Mouse (Mus musculus): Measurements from ENCODE around the gene Ddx1.

Ddx1 gene

DNA sequence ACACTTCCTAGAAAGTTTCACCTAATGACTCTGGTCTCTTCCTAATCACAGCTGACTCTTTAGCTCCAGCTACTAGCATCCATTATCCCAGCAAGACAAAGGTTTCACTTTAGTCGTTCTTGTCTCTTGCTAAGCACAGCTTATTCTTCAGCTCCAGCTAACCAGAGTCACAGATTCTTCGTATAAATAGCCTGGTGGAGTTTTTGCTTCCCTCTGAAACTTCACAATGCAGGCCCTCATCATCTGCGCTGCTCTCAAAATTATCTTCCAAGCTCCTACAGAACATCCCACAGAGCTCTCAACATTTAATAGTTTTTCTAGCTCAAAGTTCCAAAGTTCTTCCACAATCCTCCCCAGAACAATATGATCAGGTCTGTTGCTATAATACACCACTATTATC, 43.3 kb downstream of the Ddx1 start:
- DNase-seq (ENCODE audit: low read depth, low spot score) = no peak

GRCm38 (mm10) chr12:13202322-13202721, 46.7 kb downstream of the Ddx1 start:
- no peak for DNase-seq (ENCODE audit: low read depth, low spot score)

DNA sequence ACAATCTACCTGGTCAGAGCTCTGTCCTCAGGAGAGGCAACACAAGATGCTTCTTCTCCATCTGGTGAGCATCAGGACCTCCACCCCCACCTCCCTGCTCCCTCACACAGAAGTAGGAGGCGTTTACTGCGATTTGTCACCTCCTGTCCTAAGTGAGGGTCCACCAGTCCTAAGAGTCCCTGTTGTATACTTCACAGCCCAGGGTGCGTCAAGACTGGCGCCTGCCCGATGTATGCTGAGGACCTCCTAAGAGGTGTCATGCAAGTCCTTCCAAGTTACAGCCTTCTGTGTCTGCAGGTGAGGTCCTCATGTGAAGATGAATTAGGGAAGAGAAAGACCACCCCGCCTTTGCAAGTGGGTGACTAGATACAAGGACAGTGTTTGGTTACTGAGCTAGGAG, 48.4 kb downstream of the Ddx1 start:
- no peak for DNase-seq (ENCODE audit: low read depth, low spot score)

DNA sequence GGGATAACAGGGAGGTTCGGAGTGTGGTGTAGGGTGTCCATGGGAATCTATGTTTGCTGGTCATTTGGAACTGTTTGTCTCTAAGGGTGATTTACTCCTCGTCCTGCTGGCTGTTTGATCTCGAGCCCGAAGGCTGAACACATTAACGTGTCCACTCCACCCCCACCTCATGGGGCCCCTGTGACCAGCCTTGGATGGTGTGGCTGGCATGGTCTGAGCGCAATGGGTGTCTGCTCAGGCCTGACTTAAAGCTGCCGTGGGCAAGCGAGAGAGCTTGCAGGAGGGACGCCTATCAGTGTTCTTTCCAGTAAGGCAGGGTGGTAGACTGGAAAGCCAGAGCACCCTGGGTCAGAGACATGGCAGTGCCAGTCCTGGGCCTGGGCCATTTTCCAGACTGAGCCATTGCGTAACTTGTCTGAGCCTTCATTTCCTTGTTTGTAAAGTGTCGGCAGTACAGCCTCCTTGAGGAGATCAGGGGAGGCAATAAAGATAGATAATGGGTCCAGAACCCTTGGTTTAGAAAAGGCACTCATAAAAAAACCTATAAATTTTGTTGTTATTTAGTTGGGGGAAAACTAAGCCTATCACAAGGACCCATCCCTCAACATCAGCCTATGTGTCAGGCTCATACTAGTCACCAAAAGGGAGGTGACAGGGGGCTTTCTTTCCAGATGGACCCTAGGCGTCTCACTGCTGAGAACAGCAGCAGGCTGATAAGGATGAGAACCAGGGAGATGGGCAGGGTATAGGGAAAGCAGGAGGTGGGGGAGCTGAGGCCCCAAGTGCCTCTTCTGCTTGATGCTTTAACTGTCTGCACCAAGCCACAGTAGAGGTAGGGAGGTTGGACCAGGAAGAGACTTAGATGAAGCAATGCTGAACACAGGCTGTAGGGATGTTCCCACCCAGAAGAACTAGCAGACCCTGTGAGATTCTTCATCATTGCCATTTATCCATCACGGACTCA, 49.4 kb downstream of the Ddx1 start:
- no peak for DNase-seq (ENCODE audit: low read depth, low spot score)

GRCm38 (mm10) chr12:13198157-13198556, 50.9 kb downstream of the Ddx1 start:
- no peak for DNase-seq (ENCODE audit: low read depth, low spot score)

GRCm38 (mm10) chr12:13196146-13196545, 52.9 kb downstream of the Ddx1 start:
- DNase-seq (ENCODE audit: low read depth, low spot score) = no peak

GRCm38 (mm10) chr12:13195506-13195905, 53.5 kb downstream of the Ddx1 start:
- no peak for DNase-seq (ENCODE audit: low read depth, low spot score)

DNA sequence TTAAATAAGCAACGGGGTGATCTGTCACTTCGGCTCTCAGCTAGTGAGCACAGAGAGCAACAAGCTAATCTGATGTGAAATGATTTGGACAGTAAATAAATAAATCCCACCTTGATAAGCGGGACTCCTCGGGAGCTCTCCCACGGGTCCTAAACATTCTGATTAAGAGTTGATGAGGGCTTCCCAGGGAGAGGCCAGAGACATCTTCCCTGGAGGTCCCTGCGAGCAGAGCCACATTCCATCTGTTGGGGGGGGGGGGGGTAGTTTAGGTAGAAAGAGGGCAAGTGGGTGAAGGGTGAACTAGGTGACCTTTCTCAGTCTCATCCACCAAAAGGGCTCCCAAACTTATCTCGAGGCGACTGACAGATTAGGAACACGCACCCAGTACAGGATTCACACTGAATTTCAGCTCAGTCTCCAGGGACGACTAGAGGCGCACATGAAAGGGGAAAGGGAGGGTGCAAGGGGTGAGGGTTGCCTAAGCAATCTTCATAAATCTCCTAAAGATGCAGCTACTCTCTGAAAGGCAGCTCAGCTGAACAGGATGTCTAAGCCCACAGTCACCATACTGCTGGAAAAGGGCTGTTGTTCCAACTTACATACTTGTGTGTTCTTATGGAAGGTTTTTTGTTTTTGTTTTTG, 60.8 kb downstream of the Ddx1 start:
- DNase-seq (ENCODE audit: low read depth, low spot score) = peak; percentile 14

- no peak for DNase-seq (ENCODE audit: low read depth, low spot score)
Measured at GRCm38 (mm10) chr12:13186209-13186608, 62.8 kb downstream of the Ddx1 start.

GRCm38 (mm10) chr12:13184873-13185361, 64.1 kb downstream of the Ddx1 start:
- DNase-seq (ENCODE audit: low read depth, low spot score) = peak; percentile 23

- peak; percentile 76 for DNase-seq (ENCODE audit: low read depth, low spot score)
Measured at GRCm38 (mm10) chr12:13184136-13184535, 64.9 kb downstream of the Ddx1 start.

DNA sequence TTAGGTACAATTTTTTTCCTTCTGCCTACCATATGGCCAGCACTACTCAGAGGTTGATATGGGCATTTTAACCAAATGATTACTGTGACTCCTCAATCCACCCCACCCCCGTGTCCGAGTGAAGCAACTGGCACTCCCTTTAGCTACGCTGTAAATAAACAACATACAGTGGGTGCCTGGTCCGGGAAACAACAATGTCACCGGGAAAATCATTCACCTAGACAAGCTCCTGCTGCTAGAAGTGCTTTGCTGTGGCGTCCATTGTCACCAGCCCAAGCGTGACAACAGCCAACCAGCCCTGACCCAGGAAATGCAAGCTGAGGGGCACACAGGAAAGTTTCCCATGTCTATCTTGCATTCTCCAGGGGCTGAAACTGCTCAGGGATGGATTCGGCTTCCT, 66.8 kb downstream of the Ddx1 start:
- DNase-seq (ENCODE audit: low read depth, low spot score) = no peak

DNA sequence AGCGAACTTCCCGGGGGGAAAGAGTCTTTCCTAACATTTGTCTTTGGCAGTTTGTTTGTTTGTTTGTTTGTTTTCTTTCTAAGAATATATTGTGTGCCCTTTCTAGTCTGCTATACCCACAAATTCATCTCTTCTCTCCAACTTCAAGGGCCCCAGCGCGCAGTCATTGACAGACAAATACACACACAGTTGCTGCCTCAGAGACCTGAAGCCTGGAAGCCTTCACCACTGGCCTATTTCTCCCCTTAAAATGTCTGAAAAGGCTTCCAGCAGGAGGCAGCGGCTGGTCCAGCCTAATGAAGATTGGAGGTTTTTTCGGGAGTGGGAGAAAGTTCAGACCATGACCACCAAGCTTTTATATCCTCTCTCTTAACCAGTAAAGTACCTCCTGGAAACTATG, 67.3 kb downstream of the Ddx1 start:
- no peak for DNase-seq (ENCODE audit: low read depth, low spot score)

DNA sequence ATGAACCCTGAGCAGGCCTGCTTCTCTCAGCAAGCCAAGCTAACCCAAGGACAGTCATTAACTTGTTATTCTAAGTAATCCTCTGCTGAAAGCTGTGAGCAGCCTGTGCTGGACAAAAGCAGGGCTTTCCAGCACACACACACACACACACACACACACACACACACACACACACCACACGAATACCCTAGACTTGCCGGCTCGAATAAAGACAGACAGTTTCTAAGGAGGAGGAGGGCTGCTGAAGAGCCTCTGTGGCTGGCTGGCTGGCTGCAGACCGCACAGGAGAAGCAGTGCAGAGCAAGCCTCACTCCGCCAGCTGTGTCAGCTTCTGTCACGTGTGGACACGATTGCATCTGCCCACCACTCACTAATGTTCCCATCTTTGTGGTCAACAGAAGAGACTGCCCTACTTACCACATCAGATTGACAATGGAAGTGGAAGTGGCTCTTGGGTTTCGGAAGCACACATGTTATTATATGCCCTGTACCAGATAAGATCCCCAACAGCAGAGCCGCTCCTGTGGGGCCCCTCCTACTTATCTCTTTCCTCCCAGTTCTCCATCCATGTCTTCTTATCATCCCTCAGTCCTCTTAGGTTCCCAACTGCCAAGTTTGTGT, 68.2 kb downstream of the Ddx1 start:
- DNase-seq (ENCODE audit: low read depth, low spot score) = no peak

DNA sequence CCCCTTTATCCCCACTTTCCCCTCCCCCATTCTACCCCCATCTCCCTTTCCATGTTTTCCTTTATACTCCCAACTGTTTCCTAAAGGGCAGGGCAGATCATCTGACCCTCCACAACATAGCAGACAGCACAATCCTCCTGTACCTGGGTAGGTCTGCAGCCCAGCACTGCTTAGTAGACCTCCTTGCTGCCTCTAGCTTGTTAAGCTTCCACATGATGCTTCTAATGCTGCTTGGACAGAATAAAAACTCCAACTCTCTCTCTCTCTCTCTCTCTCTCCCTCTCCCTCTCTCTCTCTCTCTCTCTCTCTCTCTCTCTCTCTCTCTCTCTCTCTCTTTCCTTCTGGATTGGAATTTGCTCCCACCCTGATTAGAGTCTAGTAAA, 68.7 kb downstream of the Ddx1 start:
- no peak for DNase-seq (ENCODE audit: low read depth, low spot score)

DNA sequence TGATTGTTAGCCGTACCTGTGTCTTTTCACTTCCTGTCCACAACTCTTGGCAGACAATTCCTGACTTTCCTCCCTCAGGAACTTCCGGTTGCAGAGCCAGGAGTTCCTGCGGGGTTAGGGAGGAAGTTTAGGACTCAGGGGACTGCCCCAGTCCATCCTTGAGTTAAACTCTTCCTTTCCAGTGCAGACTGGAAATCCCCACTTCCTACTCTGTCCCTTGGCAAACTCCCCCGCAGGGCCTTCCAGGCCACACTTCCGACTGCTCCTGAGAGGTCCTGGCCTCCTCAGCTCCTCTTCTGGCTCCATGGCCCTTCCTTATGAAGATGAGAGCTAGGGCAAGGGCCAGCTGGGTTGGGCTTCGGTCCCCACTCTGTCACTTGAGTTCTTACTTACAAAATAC, 71.4 kb downstream of the Ddx1 start:
- no peak for DNase-seq (ENCODE audit: low read depth, low spot score)

DNA sequence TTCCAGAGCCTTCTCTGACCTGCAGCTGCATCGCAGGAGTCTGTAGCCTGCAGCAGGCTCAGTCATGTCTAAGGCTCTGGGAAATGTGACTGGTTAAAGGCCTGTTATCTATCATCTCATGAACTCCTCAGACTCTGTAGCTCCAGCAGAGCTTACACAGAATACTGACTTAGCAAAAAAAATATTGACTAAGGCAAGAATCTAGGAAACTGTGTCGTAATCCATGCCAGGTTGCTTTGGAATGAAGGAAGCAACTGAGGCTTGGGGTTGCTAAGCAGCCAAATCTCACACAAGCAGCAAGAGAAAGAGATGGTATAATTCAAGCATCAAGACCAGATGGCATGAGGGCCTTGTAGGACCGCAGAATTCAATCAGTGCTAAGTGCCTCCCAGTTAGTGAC, 72.1 kb downstream of the Ddx1 start:
- no peak for DNase-seq (ENCODE audit: low read depth, low spot score)

GRCm38 (mm10) chr12:13176136-13176535, 72.9 kb downstream of the Ddx1 start:
- DNase-seq (ENCODE audit: low read depth, low spot score) = no peak

- no peak for DNase-seq (ENCODE audit: low read depth, low spot score)
Measured at GRCm38 (mm10) chr12:13174022-13174421, 75.0 kb downstream of the Ddx1 start.

DNA sequence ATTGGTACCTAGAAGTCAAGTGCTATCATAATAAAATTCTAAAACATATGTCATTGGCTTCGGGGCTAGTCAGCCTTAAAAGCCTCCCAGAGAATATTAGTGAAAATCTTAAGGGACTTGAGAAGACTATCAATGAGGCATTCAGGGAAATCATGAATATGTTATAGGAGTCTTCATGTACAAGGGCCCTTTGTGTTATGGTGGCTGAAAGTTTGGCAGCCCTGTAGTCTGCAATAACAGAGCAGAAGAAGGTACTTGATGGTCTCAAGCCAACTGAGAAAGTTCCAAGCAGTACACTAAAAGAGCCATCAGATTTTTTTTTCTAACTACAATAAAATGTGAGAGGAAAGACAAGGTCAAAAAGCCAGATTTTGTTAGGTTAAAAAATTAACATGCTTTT, 80.9 kb downstream of the Ddx1 start:
- DNase-seq (ENCODE audit: low read depth, low spot score) = no peak

GRCm38 (mm10) chr12:13167116-13167515, 81.9 kb downstream of the Ddx1 start:
- no peak for DNase-seq (ENCODE audit: low read depth, low spot score)

All from R1 (cell line).